Mouse (Mus musculus): ENCODE results near the gene Nuak1.

GRCm38 (mm10) chr10:84386625-84387242 is 53.7 kb downstream of the Nuak1 start:
- no peak for TF ChIP-seq CTCF (IDR thresholded peaks at IDR 0.05; ENCODE audit: borderline replicate concordance, insufficient read depth, low read length)
- TF ChIP-seq POLR2A (IDR thresholded peaks at IDR 0.05; ENCODE audit: low read depth, low read length), result no peak

Data from embryonic fibroblast, embryonic 13.5 days (primary cell).